Mouse (Mus musculus) frontal cortex, adult 2 months (tissue): ENCODE results near the gene Tmem41b. TPM values are rescaled to one million over a fixed set of nuclear protein-coding genes. Genes with fewer than 3 reads are reported as not detected.

Experiments used
- DNase-seq, 2 experiments: peaks; one replicate each; pipeline ENCODE4 v3.0.0; 2022; ENCODE audit warnings: low spot score in 1 of 2; ENCODE audit errors: extremely low spot score in 1 of 2
- polyA plus RNA-seq: library from polyadenylated mRNA; depleted of rRNA; stranded (reverse); fragments of >200 nt; gene quantifications from 2 replicates; pipeline ENCODE4 v1.2.3, GENCODE M21; 2012; rRNA removed

Tmem41b gene
- polyA plus RNA-seq, 1 experiment, result 42.3 TPM

- no peak for DNase-seq
These were observed 57.1 kb downstream of the Tmem41b start for GRCm38 (mm10) chr7:109929628-109930027.

- peak in 1 of 2 experiments; percentile 28 for DNase-seq
These were observed 58.4 kb downstream of the Tmem41b start for GRCm38 (mm10) chr7:109928365-109928764.

- no peak for DNase-seq
These were observed 61.8 kb downstream of the Tmem41b start for GRCm38 (mm10) chr7:109924965-109925364.

GRCm38 (mm10) chr7:109922889-109923288 is 63.8 kb downstream of the Tmem41b start:
- no peak for DNase-seq

Other genes with a start within 250 kb of the Tmem41b start
- gene Tmem9b, start 234.1 kb downstream of the Tmem41b start, polyA plus RNA-seq, result 143 and 149 TPM in 2 replicates
- 148 and 152 TPM in 2 replicates for gene Nrip3, start 204.9 kb downstream of the Tmem41b start, polyA plus RNA-seq
- gene Scube2, start 121.2 kb downstream of the Tmem41b start, polyA plus RNA-seq, result 2.4 TPM in 2 replicates
- gene Dennd5a, start 26.5 kb downstream of the Tmem41b start, polyA plus RNA-seq, result 220 and 223 TPM in 2 replicates
- gene Ipo7, start 31.3 kb upstream of the Tmem41b start, polyA plus RNA-seq, result 46.6 and 49.4 TPM in 2 replicates
- gene Zfp143, start 74.3 kb upstream of the Tmem41b start, polyA plus RNA-seq, result 11.4 and 14.0 TPM in 2 replicates
- gene Wee1, start 135.1 kb upstream of the Tmem41b start, polyA plus RNA-seq, result 11.8 and 12.6 TPM in 2 replicates
- gene Swap70, start 234.8 kb upstream of the Tmem41b start, polyA plus RNA-seq, result 11.8 and 12.0 TPM in 2 replicates